8 mouse cellular contexts compared by ENCODE assay signal in the genomic region with DNA sequence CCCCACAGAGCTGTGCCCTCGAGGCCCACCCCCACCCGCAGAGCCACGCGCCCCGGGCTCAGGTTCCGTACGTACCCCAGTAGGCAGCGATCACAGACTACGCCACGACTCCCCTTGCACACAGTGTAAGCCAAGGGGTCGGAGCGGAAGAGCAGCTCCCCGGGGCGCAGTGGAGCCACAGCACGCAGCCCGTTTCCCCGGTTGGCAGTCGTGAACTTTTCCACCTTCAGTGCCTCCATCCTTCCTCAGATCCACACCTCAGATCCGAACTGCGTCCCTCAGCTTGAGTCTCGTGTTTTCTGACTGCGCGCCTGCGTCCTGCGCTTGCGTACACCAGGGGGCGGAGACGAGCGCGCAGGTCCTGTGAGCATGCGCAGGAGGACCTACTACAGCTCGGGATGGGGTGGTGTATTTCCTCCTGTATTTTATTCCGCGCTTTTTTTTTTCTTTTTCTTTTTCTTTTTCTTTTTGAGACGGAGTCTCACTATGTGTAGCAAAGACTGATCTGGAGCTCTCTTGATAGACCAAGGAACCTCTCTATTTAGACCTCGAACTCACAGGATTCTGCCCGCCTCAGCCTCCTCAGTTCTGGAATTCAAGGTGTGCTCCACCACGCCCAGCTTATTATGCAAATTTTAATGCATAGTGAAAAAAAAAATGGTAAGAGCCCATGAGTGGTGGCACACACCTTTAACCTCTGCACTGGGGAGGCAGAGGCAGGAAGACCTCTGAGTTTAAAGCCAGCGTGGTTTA. TPM values are rescaled to one million over a fixed set of nuclear protein-coding genes. Genes with fewer than 3 reads are reported as not detected.
DNase-seq lines count a peak whose midpoint lies in the region; ATAC-seq and TF ChIP-seq lines count a peak whose summit lies in the region.

Gene Smyd3 (minus strand): TSS at position 329 of the 753 bp plus-strand sequence.

- H3ac ChIP-seq in C2C12 (ENCODE audit: control insufficient read depth, insufficient read length, low read depth), result peak within 1 kb of the TSS; percentile 87

- no peaks in the 10 kb centered on the region for H3K9me3 ChIP-seq in erythroblast, embryonic 14.5 days (ENCODE audit: control insufficient read depth, low read length)
- H3K9me3 ChIP-seq in heart, embryonic 12.5 days (replicated peaks), result no peaks in the 10 kb centered on the region
- H3K9me3 ChIP-seq in kidney, postnatal 0 days (replicated peaks; ENCODE audit: low read length), result no peaks in the 10 kb centered on the region
- no peaks in the 10 kb centered on the region for H3K9me3 ChIP-seq in liver, embryonic 11.5 days (ENCODE audit: control insufficient read depth, low read length)
- H3K9me3 ChIP-seq in stomach, embryonic 14.5 days (ENCODE audit: control insufficient read depth, low read depth, low read length), result no peaks in the 10 kb centered on the region

- ATAC-seq in heart, embryonic 12.5 days (ENCODE audit: insufficient number of reproducible peaks, low FRiP score), result peak; percentile 92
- ATAC-seq in kidney, postnatal 0 days (replicated peaks; ENCODE audit: low FRiP score, low read depth), result peak; percentile 83
- peak; percentile 90 for ATAC-seq in liver, embryonic 11.5 days (replicated peaks; ENCODE audit: low FRiP score)
- ATAC-seq in stomach, embryonic 14.5 days (ENCODE audit: insufficient number of reproducible peaks, insufficient read depth, low FRiP score, low read depth), result peak; percentile 89

- H3K27me3 ChIP-seq in C2C12 (ENCODE audit: control insufficient read depth, insufficient read depth, insufficient read length), result no peaks in the 10 kb centered on the region
- no peaks in the 10 kb centered on the region for H3K27me3 ChIP-seq in erythroblast, embryonic 14.5 days (ENCODE audit: control insufficient read depth)
- H3K27me3 ChIP-seq in heart, embryonic 12.5 days (replicated peaks), result no peaks in the 10 kb centered on the region
- H3K27me3 ChIP-seq in kidney, postnatal 0 days (ENCODE audit: insufficient read depth, low read length), result no peaks in the 10 kb centered on the region
- H3K27me3 ChIP-seq in liver, embryonic 11.5 days (replicated peaks; ENCODE audit: control insufficient read depth, insufficient read depth, low read length), result no peaks in the 10 kb centered on the region
- H3K27me3 ChIP-seq in stomach, embryonic 14.5 days (ENCODE audit: control insufficient read depth, insufficient read depth, low read length), result no peaks in the 10 kb centered on the region

- peaks cover 22% of the 10 kb centered on the region for H3K4me1 ChIP-seq in erythroblast, embryonic 14.5 days (ENCODE audit: control insufficient read depth)
- peaks cover 8% of the 10 kb centered on the region for H3K4me1 ChIP-seq in heart, embryonic 12.5 days (replicated peaks)
- no peaks in the 10 kb centered on the region; the same call in 1 of the 2 replicates for H3K4me1 ChIP-seq in kidney, postnatal 0 days (replicated peaks; ENCODE audit: insufficient read depth, low read length)
- H3K4me1 ChIP-seq in liver, embryonic 11.5 days (replicated peaks; ENCODE audit: control insufficient read depth, insufficient read depth, low read length), result no peaks in the 10 kb centered on the region; the same call in 1 of the 2 replicates
- 0 out of 2 replicates have a peak, but pooled peaks cover 4% of the 10 kb centered on the region for H3K4me1 ChIP-seq in stomach, embryonic 14.5 days (ENCODE audit: control insufficient read depth, insufficient read depth, low read length)

- H3K79me2 ChIP-seq in C2C12 (ENCODE audit: control insufficient read depth, insufficient read depth), result peaks cover 21% of the 10 kb centered on the region

- WGBS in heart, embryonic 12.5 days, result 6% methylated on average over 39 of the region's 39 CpGs
- 7% methylated on average over 39 of the region's 39 CpGs for WGBS in kidney, postnatal 0 days
- 5% methylated on average over 39 of the region's 39 CpGs for WGBS in liver, embryonic 11.5 days
- WGBS in stomach, embryonic 14.5 days, result 7% methylated on average over 39 of the region's 39 CpGs

- TF ChIP-seq POLR2A in brain, embryonic 14.5 days (IDR thresholded peaks at IDR 0.05; ENCODE audit: borderline replicate concordance, extremely low read depth, insufficient read depth, insufficient read length, poor library complexity, severe bottlenecking), result no peak

- peak within 1 kb of the TSS; percentile 60 for H3K27ac ChIP-seq in heart, embryonic 12.5 days (ENCODE audit: poor library complexity, severe bottlenecking)
- peak within 1 kb of the TSS; percentile 36; the same call in 1 of the 2 replicates for H3K27ac ChIP-seq in kidney, postnatal 0 days
- H3K27ac ChIP-seq in liver, embryonic 11.5 days (ENCODE audit: low read depth, low read length), result peak within 1 kb of the TSS; percentile 55
- H3K27ac ChIP-seq in stomach, embryonic 14.5 days (ENCODE audit: low read length), result peak within 1 kb of the TSS; percentile 28; the same call in 1 of the 2 replicates

- peak within 1 kb of the TSS; percentile 99 for H3K4me2 ChIP-seq in heart, embryonic 12.5 days
- peak within 1 kb of the TSS; percentile 98 for H3K4me2 ChIP-seq in kidney, postnatal 0 days (ENCODE audit: low read length)
- peak within 1 kb of the TSS; percentile 99 for H3K4me2 ChIP-seq in liver, embryonic 11.5 days
- H3K4me2 ChIP-seq in stomach, embryonic 14.5 days (replicated peaks; ENCODE audit: low read depth, low read length), result peak within 1 kb of the TSS; percentile 83

- peak; percentile 21 for TF ChIP-seq CTCF in C2C12 (IDR thresholded peaks at IDR 0.05; ENCODE audit: control insufficient read depth, insufficient read depth, insufficient read length)
- peak; percentile 85 for TF ChIP-seq CTCF in brain, embryonic 14.5 days (IDR thresholded peaks at IDR 0.05; ENCODE audit: borderline replicate concordance, extremely low read depth, insufficient read depth, insufficient read length)
- peak; percentile 78 for TF ChIP-seq CTCF in kidney, postnatal 0 days (IDR thresholded peaks at IDR 0.05; ENCODE audit: low read depth)

- H3K36me3 ChIP-seq in C2C12 (ENCODE audit: control insufficient read depth, insufficient read depth), result no peaks in the 10 kb centered on the region
- no peaks in the 10 kb centered on the region for H3K36me3 ChIP-seq in erythroblast, embryonic 14.5 days (ENCODE audit: control insufficient read depth)
- no peaks in the 10 kb centered on the region for H3K36me3 ChIP-seq in heart, embryonic 12.5 days
- no peaks in the 10 kb centered on the region for H3K36me3 ChIP-seq in kidney, postnatal 0 days (ENCODE audit: insufficient read depth, low read length)
- H3K36me3 ChIP-seq in liver, embryonic 11.5 days (ENCODE audit: control insufficient read depth, insufficient read depth, low read length), result no peaks in the 10 kb centered on the region
- no peaks in the 10 kb centered on the region for H3K36me3 ChIP-seq in stomach, embryonic 14.5 days (ENCODE audit: control insufficient read depth, insufficient read depth, low read length)

- H3K4me3 ChIP-seq in C2C12 (ENCODE audit: insufficient read depth, poor library complexity, severe bottlenecking), result peak within 1 kb of the TSS; percentile 65
- peak within 1 kb of the TSS; percentile 96 for H3K4me3 ChIP-seq in erythroblast, embryonic 14.5 days (replicated peaks)
- peak within 1 kb of the TSS; percentile 83 for H3K4me3 ChIP-seq in heart, embryonic 12.5 days
- peak within 1 kb of the TSS; percentile 78 for H3K4me3 ChIP-seq in kidney, postnatal 0 days (replicated peaks; ENCODE audit: low read depth, low read length)
- peak within 1 kb of the TSS; percentile 89 for H3K4me3 ChIP-seq in liver, embryonic 11.5 days (ENCODE audit: low read depth, low read length)
- H3K4me3 ChIP-seq in stomach, embryonic 14.5 days (ENCODE audit: low read depth, low read length), result peak within 1 kb of the TSS; percentile 69

- DNase-seq in brain, embryonic 14.5 days (ENCODE audit: low read depth), result peak; percentile 94
- DNase-seq in kidney, postnatal 0 days (ENCODE audit: low spot score), result peak; percentile 89
- DNase-seq in liver, embryonic 11.5 days (ENCODE audit: low spot score), result peak; percentile 79
- DNase-seq in naive thymus-derived CD4-positive, alpha-beta T cell, adult 2 months (ENCODE audit: low read depth), result peak; percentile 94

- H3K9ac ChIP-seq in heart, embryonic 12.5 days, result peak within 1 kb of the TSS; percentile 84
- peak within 1 kb of the TSS; percentile 68 for H3K9ac ChIP-seq in kidney, postnatal 0 days (ENCODE audit: low read depth, low read length)
- peak within 1 kb of the TSS; percentile 86 for H3K9ac ChIP-seq in liver, embryonic 11.5 days (ENCODE audit: low read depth, low read length)
- peak within 1 kb of the TSS; percentile 76 for H3K9ac ChIP-seq in stomach, embryonic 14.5 days (replicated peaks; ENCODE audit: low read depth, low read length)

- H3K79me3 ChIP-seq in C2C12 (ENCODE audit: low read depth), result peaks cover 4% of the 10 kb centered on the region

TF ChIP-seq in C2C12, 6 proteins besides CTCF, POLR2A, EP300 and RAD21:
- TF ChIP-seq FOSL1 (IDR thresholded peaks at IDR 0.05; ENCODE audit: insufficient read depth, low read length, poor library complexity, severe bottlenecking) (no peak), MAX (IDR thresholded peaks at IDR 0.05) (no peak)

RNA-seq across cellular contexts. Expression of gene Smyd3, which starts in this region (rescaled TPM):
- 10.6 TPM for polyA plus RNA-seq in C2C12 (2012; fragmentation: generic; extraction: Trizol)
- 10.5 and 12.6 TPM in 2 replicates for polyA plus RNA-seq in brain, embryonic 14.5 days (2012; rRNA removed)
- 0.02 and 0.09 TPM in 2 replicates for polyA plus RNA-seq in erythroblast, embryonic 14.5 days (2012)
- polyA plus RNA-seq in heart, embryonic 12.5 days (2016; fragmentation: Nextera tagmentation; extraction: Ambion mirVana), result 11.5 and 12.2 TPM in 2 replicates
- 18.3 and 20.5 TPM in 2 replicates for polyA plus RNA-seq in kidney, postnatal 0 days (2015; fragmentation: Nextera tagmentation; extraction: Ambion mirVana)
- polyA plus RNA-seq in liver, embryonic 11.5 days (2014; fragmentation: Nextera tagmentation; extraction: Ambion mirVana), result 14.0 and 17.3 TPM in 2 replicates
- polyA plus RNA-seq in stomach, embryonic 14.5 days (2014; fragmentation: Nextera tagmentation; extraction: Ambion mirVana), result 22.9 and 24.0 TPM in 2 replicates

Comparison
In these comparisons a context has a peak if more than half of its experiments do, and no peak if none do; other contexts are left out.
1. Peak in every context shown above with its lines: DNase-seq, ATAC-seq, H3K4me3 ChIP-seq and H3K27ac ChIP-seq.
2. RNA of gene Smyd3 (polyA plus RNA-seq): 22.9 to 24.0 TPM in stomach, embryonic 14.5 days, 18.3 to 20.5 TPM in kidney, postnatal 0 days, 14.0 to 17.3 TPM in liver, embryonic 11.5 days, 10.5 to 12.6 TPM in brain, embryonic 14.5 days, 11.5 to 12.2 TPM in heart, embryonic 12.5 days and 10.6 TPM in C2C12 (single experiment); 0.02 to 0.09 TPM in erythroblast, embryonic 14.5 days; every median in the first group is over 10 times any median in the second.
3. CTCF ChIP-seq: peak in every context shown above with its lines; median percentile 85 in brain, embryonic 14.5 days; 78 in kidney, postnatal 0 days; 21 in C2C12.